Comparison of ENCODE assay signal across 9 mouse cellular contexts in the genomic region with DNA sequence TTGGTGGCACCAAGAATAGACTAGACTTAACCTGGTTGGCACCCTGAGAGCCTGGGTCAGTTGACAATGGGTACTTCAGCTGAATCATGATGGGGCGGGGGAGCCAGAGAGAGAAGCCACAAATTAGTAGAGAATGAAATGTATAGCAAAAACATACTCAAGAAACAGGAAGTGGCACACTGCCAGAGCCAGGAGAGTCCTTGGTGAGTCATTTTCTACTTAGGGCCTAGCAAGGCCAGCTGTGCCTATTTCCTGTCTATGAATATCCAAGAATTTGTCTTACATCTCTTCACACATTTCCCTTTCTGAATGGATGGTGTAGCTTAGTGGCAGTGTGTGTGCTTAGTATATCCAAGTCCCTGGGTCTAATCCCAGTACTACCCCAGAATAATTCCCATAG. TPM values are rescaled to one million over a fixed set of nuclear protein-coding genes. Genes with fewer than 3 reads are reported as not detected.
DNase-seq lines count a peak whose midpoint lies in the region; ATAC-seq and TF ChIP-seq lines count a peak whose summit lies in the region.
"Had no signal": no experiment of that assay in that cellular context is flagged by ENCODE, and none has a peak within 500 bp of the region (broad histone marks: within the 10 kb centered on the region; RNA-seq: fewer than 3 reads in every experiment).

No protein-coding gene starts in this region.

- no peak for TF ChIP-seq CTCF in Patski (IDR thresholded peaks at IDR 0.05)

- no peak overlapping the region for H3K9ac ChIP-seq in liver, embryonic 11.5 days (ENCODE audit: low read depth, low read length)
- no peak overlapping the region for H3K9ac ChIP-seq in hindbrain, embryonic 13.5 days
- H3K9ac ChIP-seq: liver, embryonic 14.5 days had no signal

- no peaks in the 10 kb centered on the region for H3K36me3 ChIP-seq in liver, embryonic 11.5 days (ENCODE audit: control insufficient read depth, insufficient read depth, low read length)
- peaks cover 8% of the 10 kb centered on the region; the same call in 1 of the 2 replicates for H3K36me3 ChIP-seq in hindbrain, embryonic 13.5 days

- no peak overlapping the region for H3K4me2 ChIP-seq in liver, embryonic 11.5 days
- no peak overlapping the region for H3K4me2 ChIP-seq in hindbrain, embryonic 13.5 days

- POLR2A ChIA-PET in Patski (lab: Charles Lee): no interaction called here

- DNase-seq in liver (peak; percentile 25), Patski (ENCODE audit: low read depth, low spot score) (peak; percentile 13)
- DNase-seq in liver, embryonic 11.5 days (ENCODE audit: low spot score): no peak
- no peak for DNase-seq in cerebellum, postnatal 10 days
- DNase-seq in cerebellum, adult 9-11 months: no peak

- H3K27me3 ChIP-seq in liver, embryonic 11.5 days (replicated peaks; ENCODE audit: control insufficient read depth, insufficient read depth, low read length): no peaks in the 10 kb centered on the region
- H3K27me3 ChIP-seq in Patski: no peaks in the 10 kb centered on the region
- no peaks in the 10 kb centered on the region for H3K27me3 ChIP-seq in hindbrain, embryonic 13.5 days

- CTCF ChIA-PET in Patski (lab: Charles Lee): interaction anchor here (1.1 to 1.3 kb wide), 3 partner anchors 8 to 14 kb away, joined by 3 to 4 read pairs (median 3); no protein-coding TSS in a partner anchor

- no peak overlapping the region for H3K4me3 ChIP-seq in liver, embryonic 11.5 days (ENCODE audit: low read depth, low read length)
- H3K4me3 ChIP-seq in hindbrain, embryonic 13.5 days: no peak overlapping the region

- 63% methylated on average over 1 of the region's 1 CpGs for WGBS in liver, embryonic 11.5 days
- WGBS in hindbrain, embryonic 13.5 days: 91% methylated on average over 1 of the region's 1 CpGs

- in situ Hi-C loops in Patski (cut with MboI; ENCODE audit: low pct_unique_long_range_greater_than_20kb): no loop called here

- H3K4me1 ChIP-seq in liver, embryonic 11.5 days (replicated peaks; ENCODE audit: control insufficient read depth, insufficient read depth, low read length): peaks cover 9% of the 10 kb centered on the region
- H3K4me1 ChIP-seq in hindbrain, embryonic 13.5 days (replicated peaks): peaks cover 14% of the 10 kb centered on the region

- no peak for ATAC-seq in liver, embryonic 11.5 days (replicated peaks; ENCODE audit: low FRiP score)
- ATAC-seq in Patski: no peak
- peak; percentile 32 to 45; a peak in 2 of 4 replicates for ATAC-seq in hematopoietic stem cell, adult 5-6 weeks (replicated peaks in 1 of 2; ENCODE audit: insufficient read depth in 1 of 2, low FRiP score in 2 of 2, low TSS enrichment in 1 of 2, low read depth in 1 of 2, poor library complexity in 2 of 2, severe bottlenecking in 2 of 2)
- peak; percentile 90 for ATAC-seq in megakaryocyte, adult 5-6 weeks (ENCODE audit: poor library complexity, severe bottlenecking)
- no peak for ATAC-seq in hindbrain, embryonic 13.5 days (ENCODE audit: low FRiP score)

- H3K9me3 ChIP-seq in liver, embryonic 11.5 days (ENCODE audit: control insufficient read depth, low read length): no peaks in the 10 kb centered on the region
- no peaks in the 10 kb centered on the region for H3K9me3 ChIP-seq in hindbrain, embryonic 13.5 days

- no peak overlapping the region; the same call in 1 of the 2 replicates for H3K27ac ChIP-seq in liver, embryonic 11.5 days (ENCODE audit: low read depth, low read length)
- H3K27ac ChIP-seq in hindbrain, embryonic 13.5 days: no peak overlapping the region
- H3K27ac ChIP-seq: liver, embryonic 14.5 days had no signal

RNA-seq across cellular contexts. Expression of gene Acat1, which starts 6.8 kb away (rescaled TPM):
- 63.3 and 71.8 TPM in 2 replicates for polyA plus RNA-seq in liver, embryonic 11.5 days (2014; fragmentation: Nextera tagmentation; extraction: Ambion mirVana)
- 86.2 TPM for polyA plus RNA-seq in Patski (2021)
- total RNA-seq in hematopoietic stem cell, adult 5-6 weeks (2017): 63.2 and 74.0 TPM in 2 replicates
- 66.1 and 78.8 TPM in 2 replicates for total RNA-seq in megakaryocyte, adult 5-6 weeks (2015)
- total RNA-seq in megakaryocyte, adult 5-6 weeks (2017): 50.8 and 62.4 TPM in 2 replicates
- 131 and 132 TPM in 2 replicates for polyA plus RNA-seq in hindbrain, embryonic 13.5 days (2015; fragmentation: Nextera tagmentation; extraction: Ambion mirVana)

Comparison
In these comparisons a context has a peak if more than half of its experiments do, and no peak if none do; other contexts are left out.
1. DNase-seq: peak in liver (single experiment) and Patski (single experiment); none in liver, embryonic 11.5 days (single experiment), cerebellum, postnatal 10 days (0 of 2) and cerebellum, adult 9-11 months (single experiment).
2. ATAC-seq: peak in hematopoietic stem cell, adult 5-6 weeks (2 of 2) and megakaryocyte, adult 5-6 weeks (single experiment); none in liver, embryonic 11.5 days (single experiment), Patski (single experiment) and hindbrain, embryonic 13.5 days (single experiment).